Mouse (Mus musculus) bone marrow macrophage, adult 2 months (primary cell): ENCODE measurements around the gene Car11.

ENCODE experiments used
- CTCF ChIP-seq: IDR thresholded peaks from 2 replicates; pipeline ENCODE4 v1.5.1; 2012; ENCODE audit warnings: low read depth, mild to moderate bottlenecking, low read length, moderate library complexity
- POLR2A ChIP-seq: IDR thresholded peaks from 2 replicates; pipeline ENCODE4 v1.6.1; 2012; ENCODE audit warnings: mild to moderate bottlenecking, low read depth, low read length, borderline replicate concordance

- TF ChIP-seq CTCF, result no peak
- no peak for TF ChIP-seq POLR2A
These were observed 7.3 kb upstream of the Car11 start for GRCm38 (mm10) chr7:45692364-45692763.
